Mouse (Mus musculus): Measurements from ENCODE around the gene Mosmo. TPM values are rescaled to one million over a fixed set of nuclear protein-coding genes. Genes with fewer than 3 reads are reported as not detected.
A peak's percentile ranks its signal among the peaks of the same experiment; 100 is the strongest.

The Mosmo gene
- polyA plus RNA-seq (2012; rRNA removed) = 26.8 and 27.8 TPM in 2 replicates

GRCm38 (mm10) chr7:120677001-120677643 is at the start of gene Mosmo:
Gene Mosmo (plus strand): TSS chr7:120677618.
- TF ChIP-seq POLR2A (IDR thresholded peaks at IDR 0.05; ENCODE audit: borderline replicate concordance, extremely low read depth, insufficient read depth, insufficient read length, poor library complexity, severe bottlenecking) (peak; percentile 85), CTCF (IDR thresholded peaks at IDR 0.05; ENCODE audit: borderline replicate concordance, extremely low read depth, insufficient read depth, insufficient read length) (no peak)

GRCm38 (mm10) chr7:120632518-120632917 is 44.9 kb upstream of the Mosmo start:
- TF ChIP-seq CTCF (IDR thresholded peaks at IDR 0.05; ENCODE audit: borderline replicate concordance, extremely low read depth, insufficient read depth, insufficient read length) = peak; percentile 25; the same call in 1 of the 2 replicates
- TF ChIP-seq POLR2A (IDR thresholded peaks at IDR 0.05; ENCODE audit: borderline replicate concordance, extremely low read depth, insufficient read depth, insufficient read length, poor library complexity, severe bottlenecking) = no peak
- peak; percentile 60 for DNase-seq (ENCODE audit: low read depth)

More at GRCm38 (mm10) chr7:120677001-120677643, at the start of gene Mosmo:
- peak; percentile 85 for DNase-seq (ENCODE audit: low read depth)

- TF ChIP-seq POLR2A (IDR thresholded peaks at IDR 0.05; ENCODE audit: borderline replicate concordance, extremely low read depth, insufficient read depth, insufficient read length, poor library complexity, severe bottlenecking) = no peak
- no peak for TF ChIP-seq CTCF (IDR thresholded peaks at IDR 0.05; ENCODE audit: borderline replicate concordance, extremely low read depth, insufficient read depth, insufficient read length)
- DNase-seq (ENCODE audit: low read depth) = no peak
Observed at GRCm38 (mm10) chr7:120634301-120634700, 43.1 kb upstream of the Mosmo start.

- DNase-seq (ENCODE audit: low read depth) = peak; percentile 97
- TF ChIP-seq CTCF (IDR thresholded peaks at IDR 0.05; ENCODE audit: borderline replicate concordance, extremely low read depth, insufficient read depth, insufficient read length) (peak; percentile 69), POLR2A (IDR thresholded peaks at IDR 0.05; ENCODE audit: borderline replicate concordance, extremely low read depth, insufficient read depth, insufficient read length, poor library complexity, severe bottlenecking) (peak; percentile 58; the same call in 1 of the 2 replicates)
Observed at GRCm38 (mm10) chr7:120634711-120635361, 42.6 kb upstream of the Mosmo start, which contains the start of gene Uqcrc2. Gene Uqcrc2 (plus strand): TSS chr7:120635176.

- TF ChIP-seq CTCF (IDR thresholded peaks at IDR 0.05; ENCODE audit: borderline replicate concordance, extremely low read depth, insufficient read depth, insufficient read length) (no peak), POLR2A (IDR thresholded peaks at IDR 0.05; ENCODE audit: borderline replicate concordance, extremely low read depth, insufficient read depth, insufficient read length, poor library complexity, severe bottlenecking) (no peak)
- DNase-seq (ENCODE audit: low read depth) = no peak
Observed at GRCm38 (mm10) chr7:120635362-120635781, 42.0 kb upstream of the Mosmo start.

- DNase-seq (ENCODE audit: low read depth) = peak; percentile 13
- TF ChIP-seq CTCF (IDR thresholded peaks at IDR 0.05; ENCODE audit: borderline replicate concordance, extremely low read depth, insufficient read depth, insufficient read length) (no peak), POLR2A (IDR thresholded peaks at IDR 0.05; ENCODE audit: borderline replicate concordance, extremely low read depth, insufficient read depth, insufficient read length, poor library complexity, severe bottlenecking) (no peak)
Observed at GRCm38 (mm10) chr7:120635821-120636220, 41.6 kb upstream of the Mosmo start.

- no peak for TF ChIP-seq POLR2A (IDR thresholded peaks at IDR 0.05; ENCODE audit: borderline replicate concordance, extremely low read depth, insufficient read depth, insufficient read length, poor library complexity, severe bottlenecking)
- no peak; the same call in 1 of the 2 replicates for TF ChIP-seq CTCF (IDR thresholded peaks at IDR 0.05; ENCODE audit: borderline replicate concordance, extremely low read depth, insufficient read depth, insufficient read length)
- DNase-seq (ENCODE audit: low read depth) = peak; percentile 5
Observed at GRCm38 (mm10) chr7:120643217-120643616, 34.2 kb upstream of the Mosmo start.

- TF ChIP-seq CTCF (IDR thresholded peaks at IDR 0.05; ENCODE audit: borderline replicate concordance, extremely low read depth, insufficient read depth, insufficient read length) (no peak), POLR2A (IDR thresholded peaks at IDR 0.05; ENCODE audit: borderline replicate concordance, extremely low read depth, insufficient read depth, insufficient read length, poor library complexity, severe bottlenecking) (no peak)
Observed at GRCm38 (mm10) chr7:120647849-120648248, 29.6 kb upstream of the Mosmo start.

GRCm38 (mm10) chr7:120662079-120662478 is 15.3 kb upstream of the Mosmo start:
- TF ChIP-seq POLR2A (IDR thresholded peaks at IDR 0.05; ENCODE audit: borderline replicate concordance, extremely low read depth, insufficient read depth, insufficient read length, poor library complexity, severe bottlenecking) = no peak
- no peak for TF ChIP-seq CTCF (IDR thresholded peaks at IDR 0.05; ENCODE audit: borderline replicate concordance, extremely low read depth, insufficient read depth, insufficient read length)
- no peak for DNase-seq (ENCODE audit: low read depth)

More at GRCm38 (mm10) chr7:120647849-120648248, 29.6 kb upstream of the Mosmo start:
- peak; percentile 60 for DNase-seq (ENCODE audit: low read depth)

- TF ChIP-seq POLR2A (IDR thresholded peaks at IDR 0.05; ENCODE audit: borderline replicate concordance, extremely low read depth, insufficient read depth, insufficient read length, poor library complexity, severe bottlenecking) (no peak), CTCF (IDR thresholded peaks at IDR 0.05; ENCODE audit: borderline replicate concordance, extremely low read depth, insufficient read depth, insufficient read length) (peak; percentile 95)
- DNase-seq (ENCODE audit: low read depth) = peak; percentile 74
Observed at GRCm38 (mm10) chr7:120670153-120670875, 7.1 kb upstream of the Mosmo start, which contains the start of gene Pdzd9. Gene Pdzd9 (minus strand): TSS chr7:120670343.

- TF ChIP-seq POLR2A (IDR thresholded peaks at IDR 0.05; ENCODE audit: borderline replicate concordance, extremely low read depth, insufficient read depth, insufficient read length, poor library complexity, severe bottlenecking) = no peak
- TF ChIP-seq CTCF (IDR thresholded peaks at IDR 0.05; ENCODE audit: borderline replicate concordance, extremely low read depth, insufficient read depth, insufficient read length) = no peak
Observed at GRCm38 (mm10) chr7:120671271-120671670, 6.1 kb upstream of the Mosmo start.

More at GRCm38 (mm10) chr7:120671271-120671670, 6.1 kb upstream of the Mosmo start:
- no peak for DNase-seq (ENCODE audit: low read depth)
